Mouse (Mus musculus): ENCODE results near the gene Shroom3.
"Not testable (repeated sequence)": the region's sequence is repeated elsewhere in the genome, so short reads cannot be mapped to it uniquely, and the experiment has no call there.

The Shroom3 gene

DNA sequence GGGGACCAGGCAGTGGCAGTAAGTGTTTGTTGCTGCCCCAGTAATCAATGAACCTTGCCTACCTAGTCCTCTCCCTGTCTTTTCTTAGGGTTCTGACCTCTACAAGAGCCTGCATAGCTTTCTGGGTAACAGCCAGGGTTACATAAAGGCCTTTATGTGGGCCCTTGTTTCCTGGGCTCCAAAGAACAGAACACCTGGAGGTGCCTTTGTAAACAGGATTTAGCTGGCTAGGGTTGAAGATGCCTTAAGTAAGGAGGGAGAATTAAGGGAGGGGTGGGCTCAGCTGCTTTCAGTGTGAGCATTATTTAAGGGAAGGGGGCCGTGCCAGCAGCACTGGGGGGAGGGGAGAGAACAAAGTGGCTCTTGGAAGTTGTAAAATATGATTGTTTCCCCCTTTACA is 210.5 kb downstream of the Shroom3 start:
- no peak for DNase-seq (ENCODE audit: low spot score)

DNA sequence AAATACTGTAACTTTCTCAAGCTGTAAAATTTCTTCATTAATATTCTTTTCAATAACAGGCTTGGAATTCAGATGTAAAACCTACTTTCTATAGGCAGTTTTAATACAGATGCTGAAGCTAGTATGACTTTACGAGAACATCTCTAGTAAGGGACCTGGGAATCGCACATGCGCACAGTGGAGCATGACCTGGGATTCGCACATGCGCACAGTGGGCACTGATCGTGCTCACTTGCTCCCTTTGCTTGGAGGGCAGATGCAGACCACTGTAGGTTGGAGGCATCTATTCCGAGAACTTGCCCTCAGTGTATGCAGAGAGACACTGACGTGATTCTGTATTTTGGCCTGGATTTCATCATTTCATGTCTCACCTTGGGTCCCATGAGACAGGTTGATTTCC is 212.6 kb downstream of the Shroom3 start:
- no peak for DNase-seq (ENCODE audit: low spot score)

DNA sequence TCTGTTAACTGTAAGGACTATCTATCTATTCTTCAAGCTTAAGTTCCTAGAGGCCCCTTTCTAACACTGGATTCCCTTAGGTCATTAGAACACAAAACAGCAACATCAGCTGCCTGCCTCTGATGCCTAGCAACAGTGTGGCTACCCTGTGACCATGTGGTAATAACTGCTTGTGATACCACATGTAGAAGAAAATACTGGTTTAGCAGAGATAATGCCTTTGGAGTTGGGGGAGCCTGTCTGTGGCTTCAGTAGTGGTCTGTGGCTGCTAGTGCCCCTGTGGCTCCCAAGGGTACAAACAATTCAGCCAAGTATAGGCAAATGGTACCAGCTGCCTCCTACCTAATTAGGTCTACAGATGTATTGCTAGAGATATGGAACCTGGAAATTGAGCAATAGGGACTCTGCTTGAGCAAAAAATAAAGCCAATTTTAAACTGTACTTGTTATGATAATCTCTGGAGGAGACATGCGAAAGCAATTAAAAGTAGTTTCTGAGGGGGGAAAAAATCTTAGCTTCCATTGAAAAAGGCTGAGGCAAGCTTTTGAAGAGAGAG is 213.6 kb downstream of the Shroom3 start:
- no peak for DNase-seq (ENCODE audit: low spot score)

DNA sequence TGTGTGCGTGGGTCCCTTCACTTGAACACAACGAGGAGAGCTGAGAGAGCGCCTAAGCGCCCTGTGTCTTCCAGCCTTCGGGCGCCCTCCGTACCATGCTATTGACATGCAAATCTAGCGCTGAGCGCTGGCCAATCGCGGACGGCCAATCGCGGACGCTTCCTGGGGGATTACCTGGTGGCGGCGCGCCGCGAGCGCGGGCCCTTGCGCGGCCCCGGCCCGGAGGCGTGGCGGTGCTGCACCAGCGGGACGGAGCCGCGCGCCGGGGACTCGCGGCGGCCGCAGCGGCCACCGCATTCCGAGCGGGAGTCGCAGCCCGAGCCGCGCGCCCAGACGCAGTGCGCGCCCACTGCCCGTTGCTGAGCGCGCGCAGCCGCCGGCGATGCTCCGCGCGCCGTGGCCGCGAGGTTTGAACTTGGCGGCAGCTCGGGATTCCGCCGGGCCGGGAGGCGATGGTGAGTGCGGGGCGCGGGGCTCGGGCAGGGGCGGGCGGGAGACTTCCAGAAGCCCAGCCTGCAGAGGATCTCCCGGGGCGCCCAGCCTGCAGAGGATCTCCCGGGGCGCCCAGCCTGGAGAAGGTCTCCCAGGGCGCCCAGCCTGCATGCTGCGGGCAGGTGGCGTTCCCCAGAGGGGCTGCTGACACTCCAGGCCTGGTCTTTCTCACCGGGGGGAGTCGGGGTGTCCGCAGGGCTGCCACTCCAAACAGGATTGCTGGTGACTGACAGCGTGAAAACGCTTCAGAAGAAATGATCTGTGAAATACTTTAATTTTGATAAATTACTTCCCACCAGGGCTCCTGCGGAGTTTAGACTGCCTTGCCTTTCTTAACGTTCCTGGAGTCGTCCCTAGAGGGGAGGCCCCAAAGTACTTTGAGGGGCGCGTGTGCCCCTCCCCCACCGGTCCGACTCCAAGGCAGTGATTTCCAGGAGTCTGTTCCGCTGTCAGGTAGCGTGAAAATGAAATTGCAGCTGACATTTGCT is 214.8 kb downstream of the Shroom3 start:
- DNase-seq (ENCODE audit: low spot score) = peak; percentile 90

DNA sequence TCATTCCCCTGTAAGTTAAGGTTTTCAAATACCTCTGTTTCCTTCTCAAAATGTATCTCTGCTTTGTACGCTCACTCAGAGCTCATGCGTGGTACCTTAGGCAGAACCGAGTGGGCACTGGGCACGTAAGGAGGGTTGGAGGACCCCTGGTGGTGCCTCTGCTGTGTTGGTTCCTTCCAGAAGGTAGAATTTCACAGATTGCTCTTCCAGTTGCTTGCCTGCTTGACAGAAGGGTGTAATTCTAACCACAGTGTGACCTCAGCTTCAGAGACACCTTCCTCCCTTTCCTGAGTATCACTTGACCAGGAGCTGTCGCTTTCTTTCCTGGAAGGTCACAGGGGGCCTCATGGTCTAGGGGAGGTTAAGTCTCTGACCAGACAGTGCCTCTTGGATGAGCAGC is 217.2 kb downstream of the Shroom3 start:
- no peak for DNase-seq (ENCODE audit: low spot score)

DNA sequence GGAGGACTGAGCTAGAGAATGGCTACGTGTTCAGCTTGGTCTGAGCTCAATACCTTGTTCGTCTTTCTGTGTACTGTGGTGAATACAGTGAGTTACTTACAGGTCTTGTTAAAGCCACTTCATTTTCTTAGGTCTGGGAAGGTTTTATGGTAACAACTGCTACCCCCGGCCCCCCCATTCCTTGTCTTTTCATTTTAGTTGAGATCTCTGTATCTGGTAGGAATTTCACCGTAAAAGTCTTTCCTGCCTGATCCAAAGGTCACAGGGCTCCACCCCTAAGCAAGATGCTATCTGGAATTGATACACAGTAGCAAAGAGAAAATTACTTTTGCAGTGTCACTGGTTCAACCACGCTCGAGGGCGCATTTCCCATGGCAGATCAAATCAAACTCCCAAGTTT is 218.6 kb downstream of the Shroom3 start:
- DNase-seq (ENCODE audit: low spot score) = peak; percentile 62

DNA sequence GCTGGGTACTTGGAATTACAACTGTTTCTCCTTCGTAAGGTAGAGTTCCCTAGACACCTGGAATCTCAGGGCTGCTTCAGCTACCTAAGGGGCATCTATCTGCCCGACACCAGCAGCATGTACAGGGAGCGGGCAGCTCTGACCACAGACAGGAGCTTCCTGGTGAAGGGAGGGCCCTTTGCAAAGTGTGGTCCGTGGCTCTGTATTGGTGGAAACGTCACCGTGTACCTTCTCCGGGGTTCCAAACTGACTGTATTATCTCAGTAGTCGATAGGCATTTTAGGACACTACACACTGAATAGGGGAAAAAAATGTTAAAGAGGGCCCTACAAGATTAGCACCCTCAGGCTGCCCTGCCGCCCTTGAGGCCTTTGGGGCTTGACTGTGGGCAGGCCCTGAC is 221.9 kb downstream of the Shroom3 start:
- DNase-seq (ENCODE audit: low spot score) = no peak

DNA sequence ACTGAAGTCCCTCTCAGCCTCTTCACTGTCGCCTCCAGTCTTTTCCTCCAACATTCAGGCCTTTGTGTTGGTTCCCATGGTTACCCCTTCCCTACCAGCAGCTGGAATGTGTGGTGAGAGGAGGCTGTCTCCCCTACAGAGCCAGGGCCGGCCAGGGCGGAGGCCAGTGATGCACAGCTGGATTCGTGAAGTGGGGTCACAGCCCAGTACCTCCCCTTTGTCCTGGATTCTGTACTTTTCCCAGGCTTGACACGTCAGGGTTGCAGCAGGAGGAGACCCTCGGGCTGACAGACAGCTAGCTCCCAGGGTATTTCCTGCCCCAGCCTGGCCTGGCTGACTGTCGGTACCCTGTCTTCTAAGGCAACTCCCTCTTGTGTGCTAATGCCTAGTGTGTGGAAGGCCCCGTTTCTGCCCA is 222.4 kb downstream of the Shroom3 start:
- DNase-seq (ENCODE audit: low spot score) = no peak

DNA sequence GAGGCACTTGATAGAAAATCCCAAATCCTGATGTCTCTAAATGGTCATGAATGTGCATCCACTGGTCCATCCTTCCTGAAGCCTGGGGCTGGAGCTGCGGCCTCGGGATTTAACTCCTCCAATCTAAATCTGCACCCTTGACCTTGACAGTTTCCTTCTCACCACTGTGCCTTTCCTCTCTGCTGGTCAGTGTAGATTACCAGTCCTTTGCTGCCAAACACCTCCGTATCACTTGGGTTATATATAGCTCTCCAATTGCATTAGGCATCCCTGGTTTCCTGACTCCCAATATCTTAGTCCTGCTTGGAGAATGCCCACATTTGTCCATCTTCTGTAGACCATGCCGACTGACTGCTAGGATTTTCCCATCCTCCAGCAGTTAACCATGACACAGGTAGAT is 225.0 kb downstream of the Shroom3 start:
- no peak for DNase-seq (ENCODE audit: low spot score)

DNA sequence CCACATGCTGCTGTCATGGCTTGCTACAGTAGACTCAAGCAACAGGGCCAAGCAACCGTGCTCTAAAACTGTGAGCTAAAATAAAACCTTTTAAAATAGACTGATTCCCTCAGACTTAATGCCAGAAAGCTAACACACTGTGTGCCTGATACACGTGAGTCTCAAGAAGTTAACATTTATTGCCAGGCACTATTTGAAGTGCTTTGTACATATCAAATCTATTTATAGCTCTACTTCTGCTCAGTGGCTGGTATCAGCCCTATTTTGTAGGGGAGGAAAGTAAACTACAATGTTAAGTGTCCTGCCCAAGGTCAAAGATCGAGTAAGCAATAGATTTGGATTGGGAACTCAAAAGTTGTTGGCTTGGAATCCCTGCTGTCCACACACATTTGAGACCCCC is 227.6 kb downstream of the Shroom3 start:
- DNase-seq (ENCODE audit: low spot score) = no peak

DNA sequence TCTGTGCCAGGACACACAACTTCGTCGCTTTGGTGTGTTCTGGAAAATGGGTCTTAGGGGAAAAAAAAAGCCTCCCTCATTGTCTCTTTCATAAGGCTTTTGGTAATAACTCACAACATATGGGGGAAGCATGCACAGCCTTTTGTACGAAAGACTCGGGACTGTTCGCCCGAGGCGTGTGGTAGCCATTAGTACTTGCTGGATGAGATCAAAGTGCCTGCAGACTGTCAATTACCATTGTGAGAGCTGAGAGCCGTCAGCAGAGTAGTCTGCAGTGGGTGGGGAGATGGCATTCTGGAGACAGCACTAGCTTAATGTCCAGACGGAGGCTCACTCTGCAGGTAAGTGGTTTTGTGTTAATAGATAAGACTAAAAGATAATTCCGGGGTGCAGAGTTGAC is 232.2 kb downstream of the Shroom3 start:
- no peak for DNase-seq (ENCODE audit: low spot score)

DNA sequence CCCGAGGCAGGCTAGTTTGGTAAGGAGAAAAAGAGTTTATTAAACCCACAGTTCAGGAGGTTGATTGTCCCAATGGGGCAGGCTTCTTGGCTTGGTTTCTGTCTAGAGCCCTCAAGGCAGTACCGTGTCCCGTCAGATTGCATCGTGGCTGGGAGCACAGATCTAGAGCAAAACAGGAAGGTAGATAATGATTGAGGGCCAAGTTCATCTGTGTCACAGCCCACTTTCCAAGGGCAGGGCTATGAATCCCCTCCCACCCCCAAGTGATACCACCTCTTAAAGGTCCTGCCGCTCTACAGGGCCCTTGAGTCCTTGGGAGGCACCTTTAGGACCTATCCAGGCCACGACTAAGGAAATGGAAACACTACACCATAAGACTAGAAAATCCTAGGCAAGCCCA is 234.5 kb downstream of the Shroom3 start:
- no peak for DNase-seq (ENCODE audit: low spot score)

DNA sequence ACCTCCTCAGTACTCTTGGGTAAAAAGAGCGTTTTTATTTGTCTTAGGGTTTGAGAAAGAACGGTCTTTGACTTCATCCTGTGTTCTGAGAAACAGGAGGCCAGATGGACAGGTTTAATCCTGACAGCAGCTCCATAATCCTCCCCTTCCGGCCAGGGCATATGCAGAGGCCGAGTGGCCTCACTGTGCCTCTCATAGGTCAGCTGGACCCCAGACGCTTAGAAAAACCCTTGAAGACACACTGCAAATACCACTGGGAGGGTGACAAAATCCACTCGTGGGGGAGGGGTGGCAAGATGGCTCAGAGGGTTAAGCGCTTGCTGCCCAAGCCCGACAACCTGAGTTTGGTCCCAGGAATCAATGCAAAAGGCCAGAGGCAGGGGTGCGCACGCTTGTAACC is 234.9 kb downstream of the Shroom3 start:
- no peak for DNase-seq (ENCODE audit: low spot score)

DNA sequence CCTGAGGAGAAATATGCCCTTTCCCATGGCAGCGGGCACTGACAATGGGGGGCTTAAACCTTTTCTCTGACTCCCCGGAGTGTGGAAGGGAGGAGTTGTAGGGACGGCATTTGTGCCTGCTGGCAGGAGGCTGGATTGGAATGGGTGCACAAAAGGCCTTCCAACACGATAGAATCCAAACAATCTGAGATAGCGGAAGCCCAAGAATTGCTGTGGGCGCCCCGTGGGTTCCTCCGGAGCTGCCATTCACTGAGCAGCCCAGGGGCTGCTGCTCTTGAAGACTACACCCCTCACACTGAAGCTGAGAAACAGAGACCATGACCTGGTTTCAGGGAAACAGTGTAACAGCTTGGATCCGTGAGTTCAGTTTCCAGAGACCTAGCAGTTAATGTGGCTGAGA is 235.6 kb downstream of the Shroom3 start:
- no peak for DNase-seq (ENCODE audit: low spot score)

DNA sequence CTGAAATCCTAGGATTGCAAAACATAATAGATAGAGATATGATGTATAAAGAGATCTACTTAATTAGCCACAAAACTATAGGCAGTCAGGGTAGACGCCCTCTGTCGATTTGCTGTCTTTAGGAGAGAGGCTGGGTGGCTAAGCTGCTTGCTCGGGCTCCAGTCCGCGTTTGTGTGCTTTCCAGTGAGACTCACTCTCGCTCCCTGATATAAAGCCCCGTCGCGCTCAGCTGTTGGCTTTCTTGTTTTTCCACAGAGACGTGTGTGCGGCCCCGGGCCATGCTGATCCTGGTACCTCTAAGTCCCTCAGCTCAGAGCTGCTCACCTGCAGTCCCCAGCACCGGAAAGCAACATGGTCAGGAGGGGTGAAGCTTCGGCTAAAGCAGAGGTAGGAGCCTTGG is 236.2 kb downstream of the Shroom3 start:
- DNase-seq (ENCODE audit: low spot score) = no peak

DNA sequence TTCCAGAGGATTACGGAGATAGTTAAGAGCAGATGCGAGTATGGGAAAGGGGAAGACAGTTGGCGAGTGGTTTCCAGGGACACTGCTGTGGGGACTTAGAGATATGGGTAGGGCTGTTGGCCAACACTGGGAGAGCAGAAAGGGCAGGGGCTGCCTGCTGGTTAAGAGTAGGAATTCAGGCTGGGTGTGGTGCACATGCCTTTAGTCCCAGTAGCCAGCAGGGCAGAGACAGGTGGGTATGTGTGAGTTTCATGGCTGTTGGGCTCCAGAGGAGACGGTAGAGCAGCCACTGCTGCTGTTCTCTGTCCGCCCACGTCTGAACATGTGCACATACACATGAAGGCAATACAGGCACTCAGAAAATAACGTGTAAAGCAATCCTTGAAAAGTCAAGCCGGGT is 237.7 kb downstream of the Shroom3 start:
- no peak for DNase-seq (ENCODE audit: low spot score)

DNA sequence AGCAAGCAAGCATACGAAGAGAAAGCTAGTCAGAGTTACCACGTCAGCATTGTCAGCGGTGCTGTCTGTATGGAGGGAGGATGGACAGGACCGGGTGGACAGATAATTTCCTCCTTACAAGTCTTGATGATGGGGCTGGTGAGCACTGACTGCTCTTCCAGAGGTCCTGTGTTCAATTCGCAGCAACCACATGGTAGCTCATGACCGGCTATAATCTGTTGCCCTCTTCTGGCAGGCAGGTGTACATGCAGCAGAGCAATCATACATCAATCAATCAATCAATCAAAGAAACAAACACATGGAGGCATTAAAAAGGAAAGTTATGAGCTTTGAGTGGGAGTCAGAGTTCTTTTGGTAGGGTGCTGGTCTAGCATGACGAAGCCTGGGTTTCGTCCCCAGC is 238.5 kb downstream of the Shroom3 start:
- no peak for DNase-seq (ENCODE audit: low spot score)

DNA sequence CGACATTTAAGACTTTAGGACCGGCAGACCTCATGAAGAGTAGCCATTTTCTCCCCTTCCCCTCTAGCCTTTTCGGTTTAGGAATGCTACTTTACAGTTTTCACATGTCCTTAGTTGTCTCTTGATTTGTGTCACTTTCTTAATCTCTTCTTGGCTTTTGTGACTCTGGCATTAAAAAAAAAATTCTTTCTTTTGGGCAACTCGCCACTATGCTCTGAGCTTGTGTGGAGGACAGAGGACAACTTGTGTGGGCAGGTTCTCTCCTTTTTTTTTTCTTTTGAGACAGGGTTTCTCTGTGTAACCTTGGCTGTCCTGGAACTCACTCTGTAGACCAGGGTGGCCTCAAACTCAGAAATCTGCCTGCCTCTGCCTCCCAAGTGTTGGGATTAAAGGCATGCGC is 239.7 kb downstream of the Shroom3 start:
- not testable (repeated sequence) for DNase-seq (ENCODE audit: low spot score)

DNA sequence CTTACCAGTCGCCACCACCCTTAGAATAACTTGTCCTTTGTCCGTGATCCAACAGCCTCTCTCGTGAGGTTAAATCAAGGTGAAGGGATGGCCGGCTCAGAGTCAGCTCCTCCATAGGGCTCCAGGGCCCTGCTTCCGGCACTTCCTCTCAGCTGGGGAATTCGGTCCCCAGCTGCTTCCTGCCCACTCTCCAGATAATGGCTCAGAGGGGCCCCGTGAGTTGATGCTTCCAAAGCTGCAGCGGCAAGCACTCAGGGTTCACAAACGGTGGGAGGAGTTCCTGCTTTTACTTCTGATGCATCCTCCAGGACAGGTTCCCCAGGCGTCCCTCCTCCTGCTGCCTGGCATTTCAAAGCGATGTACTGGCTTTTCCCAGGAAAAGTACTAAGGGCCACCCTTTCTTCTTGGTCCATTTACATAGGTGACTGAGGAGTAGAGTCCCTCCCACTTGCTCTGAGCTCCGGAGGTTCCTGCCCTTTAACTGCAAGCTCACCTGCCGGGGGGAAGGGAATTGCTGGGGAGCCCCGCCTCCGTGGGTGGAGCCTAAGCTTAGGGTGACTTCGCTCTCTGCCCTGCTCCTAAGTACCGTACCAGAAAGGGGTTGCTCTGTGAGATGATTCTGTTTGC is 241.7 kb downstream of the Shroom3 start:
- DNase-seq (ENCODE audit: low spot score) = peak; percentile 89

DNA sequence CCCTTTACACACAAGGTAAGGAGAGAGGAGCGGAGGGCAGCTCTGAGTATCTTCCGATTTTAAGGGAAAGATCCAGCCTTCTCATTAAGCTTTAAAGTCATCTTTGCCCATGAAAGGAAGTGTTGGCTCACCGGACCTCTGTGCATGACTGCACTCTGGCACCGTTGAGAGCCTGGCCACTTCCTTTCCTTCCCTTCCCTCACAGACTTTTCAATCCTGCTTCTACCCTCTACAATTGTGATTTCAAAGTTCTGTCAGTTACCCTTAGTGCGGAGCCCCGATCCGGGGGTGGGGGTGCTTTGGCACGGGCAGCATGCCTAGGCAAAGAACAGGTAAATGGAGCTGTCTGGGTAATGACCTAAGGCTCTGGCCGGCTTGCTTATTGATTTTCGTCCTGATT is 244.4 kb downstream of the Shroom3 start:
- no peak for DNase-seq (ENCODE audit: low spot score)

DNA sequence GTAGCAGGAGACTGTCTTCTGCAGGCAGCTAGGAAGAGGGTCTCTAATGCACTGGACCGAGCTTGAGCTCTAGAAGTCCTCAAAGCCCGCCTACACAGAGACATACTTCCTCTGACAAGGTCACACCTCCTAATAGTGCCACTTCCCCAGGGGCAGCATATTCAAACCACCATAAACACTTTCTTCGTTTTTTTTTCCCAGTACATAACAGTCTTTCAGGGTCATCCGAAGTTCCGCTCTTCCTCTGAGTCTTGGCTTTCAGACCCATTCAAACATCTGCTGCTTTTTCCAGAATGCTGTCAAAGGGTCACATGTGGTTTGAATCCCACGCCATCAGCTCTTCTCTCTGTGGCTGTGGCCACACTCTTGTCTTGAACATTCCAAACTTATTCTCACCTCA is 247.3 kb downstream of the Shroom3 start:
- DNase-seq (ENCODE audit: low spot score) = no peak

DNA sequence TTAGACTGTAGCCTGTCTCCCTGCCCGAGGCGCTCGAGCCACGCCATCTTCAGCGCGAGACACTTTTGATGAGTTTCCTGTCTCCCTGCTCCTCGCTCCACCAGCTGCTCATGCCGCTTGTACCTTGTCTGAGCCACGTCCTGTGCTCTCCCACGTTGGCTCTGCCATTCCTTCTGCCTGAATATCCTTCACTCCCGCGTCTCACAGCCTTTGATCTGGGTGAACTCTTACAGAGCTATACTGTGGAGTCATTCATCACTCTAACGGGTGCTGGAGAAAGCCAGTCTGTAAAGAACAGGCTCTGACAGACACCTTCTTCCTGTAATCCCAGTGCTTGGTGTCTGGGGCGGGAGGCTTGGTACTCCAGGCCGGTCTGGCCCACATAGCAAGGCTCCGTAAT is 248.1 kb downstream of the Shroom3 start:
- DNase-seq (ENCODE audit: low spot score) = no peak

DNA sequence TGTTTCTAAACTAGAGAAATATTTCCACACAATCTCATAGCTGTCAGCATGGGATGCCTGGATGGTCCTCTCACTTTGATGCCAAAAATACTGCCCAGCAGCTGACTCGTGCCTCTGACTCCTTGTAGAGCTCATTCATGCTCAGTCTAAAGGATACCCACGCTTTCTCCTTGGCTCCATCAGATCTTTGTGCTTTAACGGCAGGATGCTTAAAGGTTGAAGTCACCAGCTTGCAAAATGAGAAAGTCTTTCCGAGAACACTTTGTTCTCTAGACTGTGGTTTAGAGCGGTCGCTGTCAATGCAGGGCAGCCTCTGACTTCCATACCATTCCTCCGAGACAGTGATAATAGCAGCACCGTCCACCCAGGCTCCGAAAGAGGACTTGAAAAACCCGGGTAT is 249.8 kb downstream of the Shroom3 start:
- no peak for DNase-seq (ENCODE audit: low spot score)

Data from yolk sac, embryonic 10.5 days (tissue).